Mouse (Mus musculus) liver, postnatal 0 days (tissue): Measurements from ENCODE around the gene Ifnar1.

Experiments
- CTCF ChIP-seq: sonication (generic); IDR thresholded peaks from 2 replicates; pipeline ENCODE4 v1.5.1; 2016; ENCODE audit warnings: antibody characterized with exemption, low read depth
- EP300 ChIP-seq: IDR thresholded peaks from 2 replicates; pipeline ENCODE4 v1.6.1; 2016; ENCODE audit warnings: antibody characterized with exemption, low read depth, mild to moderate bottlenecking

DNA sequence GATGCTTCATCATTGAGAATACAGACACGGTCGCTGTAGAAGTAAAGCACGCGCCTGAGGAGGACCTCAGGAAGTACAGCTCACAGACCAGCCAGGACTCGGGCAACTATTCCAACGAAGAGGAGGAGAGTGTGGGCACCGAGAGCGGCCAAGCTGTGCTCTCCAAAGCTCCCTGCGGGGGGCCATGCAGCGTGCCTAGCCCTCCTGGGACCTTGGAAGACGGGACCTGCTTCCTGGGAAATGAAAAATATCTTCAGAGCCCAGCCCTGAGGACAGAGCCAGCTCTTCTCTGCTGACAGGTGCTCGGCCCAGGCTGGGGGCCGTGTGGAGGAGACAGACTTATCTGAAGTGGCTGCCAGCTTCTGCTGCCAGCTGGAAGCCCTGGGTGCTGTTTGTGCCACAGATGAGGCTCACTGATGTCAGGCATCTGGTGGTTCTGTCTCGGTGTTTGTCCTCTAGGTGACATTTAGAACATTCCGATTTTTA, 20.1 kb downstream of the Ifnar1 start:
- TF ChIP-seq CTCF (no peak), EP300 (no peak)
